In genomic region chrX:99402841-99403520, GRCm38 (mm10) we compare ENCODE assay signal across 9 mouse cellular contexts.
DNase-seq lines count a peak whose midpoint lies in the region; ATAC-seq lines count a peak whose summit lies in the region.
"Had no signal": no experiment of that assay in that cellular context is flagged by ENCODE, and none has a peak within 500 bp of the region (broad histone marks: within the 10 kb centered on the region; RNA-seq: fewer than 3 reads in every experiment).

No protein-coding gene starts in this region.

- H3K4me2 ChIP-seq in kidney, embryonic 16.5 days (replicated peaks; ENCODE audit: low read depth, low read length) = no peak overlapping the region
- H3K4me2 ChIP-seq: limb, embryonic 13.5 days had no signal

- no peak overlapping the region for H3K4me3 ChIP-seq in kidney, embryonic 16.5 days (ENCODE audit: low read length)
- H3K4me3 ChIP-seq: limb, embryonic 13.5 days had no signal

- no peak overlapping the region for H3K9ac ChIP-seq in kidney, embryonic 16.5 days (replicated peaks; ENCODE audit: low read length)
- H3K9ac ChIP-seq: limb, embryonic 13.5 days had no signal

- peaks cover 32% of the 10 kb centered on the region; the same call in 1 of the 2 replicates for H3K27me3 ChIP-seq in kidney, embryonic 16.5 days (ENCODE audit: insufficient read depth, low read length)

- DNase-seq in adrenal gland, adult (ENCODE audit: inconsistent age in 2 of 2, low spot score in 1 of 2) = peak; percentile 22 to 72
- DNase-seq in adrenal gland, postnatal 4 days (ENCODE audit: low spot score in 2 of 2) = no peak
- DNase-seq in left cerebral cortex, adult 18-20 months (ENCODE audit: low spot score in 2 of 2) = peak; percentile 14 to 15
- DNase-seq in left cerebral cortex, adult 8-10 months (ENCODE audit: low spot score in 2 of 2) = no peak
- DNase-seq in cerebellum, adult 11-12 months = peak; percentile 7
- DNase-seq in testis, postnatal 10 days (ENCODE audit: low spot score) = peak; percentile 71
- DNase-seq in urinary bladder, postnatal 4 days (ENCODE audit: low spot score in 2 of 2) = no peak

- H3K4me1 ChIP-seq in kidney, embryonic 16.5 days (ENCODE audit: insufficient read depth, low read length) = no peaks in the 10 kb centered on the region

- H3K36me3 ChIP-seq in kidney, embryonic 16.5 days (ENCODE audit: insufficient read depth, low read length) = no peaks in the 10 kb centered on the region
- H3K36me3 ChIP-seq: limb, embryonic 13.5 days had no signal

- no peaks in the 10 kb centered on the region for H3K9me3 ChIP-seq in kidney, embryonic 16.5 days (ENCODE audit: low read length)
- H3K9me3 ChIP-seq: limb, embryonic 13.5 days had no signal

- WGBS in kidney, embryonic 16.5 days = 55% methylated on average over 9 of the region's 9 CpGs

- 0 out of 2 replicates have a peak overlapping the region, but pooled peaks have one; percentile 50 for H3K27ac ChIP-seq in kidney, embryonic 16.5 days (ENCODE audit: low read length)
- H3K27ac ChIP-seq: limb, embryonic 13.5 days had no signal

- peak; percentile 40; the same call in 1 of the 2 replicates for ATAC-seq in kidney, embryonic 16.5 days (ENCODE audit: low FRiP score, low TSS enrichment)

Comparison
In these comparisons a context has a peak if more than half of its experiments do, and no peak if none do; other contexts are left out.
1. DNase-seq: peak in adrenal gland, adult (2 of 2), left cerebral cortex, adult 18-20 months (2 of 2), cerebellum, adult 11-12 months (single experiment) and testis, postnatal 10 days (single experiment); none in adrenal gland, postnatal 4 days (0 of 2), left cerebral cortex, adult 8-10 months (0 of 2) and urinary bladder, postnatal 4 days (0 of 2).